Mouse (Mus musculus): ENCODE measurements around the gene Armc9. TPM values are rescaled to one million over a fixed set of nuclear protein-coding genes. Genes with fewer than 3 reads are reported as not detected.

Armc9 gene
- polyA plus RNA-seq, 1 experiment: 24.9 TPM

- 86% methylated on average over 3 of the region's 3 CpGs for WGBS
- Histone ChIP-seq H3K4me1 (ENCODE audit: control insufficient read depth, insufficient read depth, low read length) (no peaks in the 10 kb centered on the region), H3K27ac (ENCODE audit: insufficient read depth, low read length) (no peak overlapping the region), H3K4me3 (replicated peaks; ENCODE audit: insufficient read depth, low read depth, low read length) (no peak overlapping the region), H3K27me3 (ENCODE audit: control insufficient read depth, insufficient read depth, low read length) (no peaks in the 10 kb centered on the region)
- DNase-seq: no peak
- TF ChIP-seq POLR2A (IDR thresholded peaks at IDR 0.05; ENCODE audit: borderline replicate concordance, insufficient read depth, low read length): no peak
- no peak for TF ChIP-seq CTCF (IDR thresholded peaks at IDR 0.05; ENCODE audit: borderline replicate concordance, insufficient read depth, low read depth, low read length)
Observed at GRCm38 (mm10) chr1:86265060-86265459, 110.5 kb downstream of the Armc9 start.

- no peak overlapping the region for H3K4me3 ChIP-seq (replicated peaks; ENCODE audit: insufficient read depth, low read depth, low read length)
- 88% methylated on average over 9 of the region's 9 CpGs for WGBS
- TF ChIP-seq CTCF (IDR thresholded peaks at IDR 0.05; ENCODE audit: borderline replicate concordance, insufficient read depth, low read depth, low read length) (no peak), POLR2A (IDR thresholded peaks at IDR 0.05; ENCODE audit: borderline replicate concordance, insufficient read depth, low read length) (no peak)
- H3K27me3 ChIP-seq (ENCODE audit: control insufficient read depth, insufficient read depth, low read length): no peaks in the 10 kb centered on the region
- no peak for DNase-seq
- H3K27ac ChIP-seq (ENCODE audit: insufficient read depth, low read length): no peak overlapping the region
- no peaks in the 10 kb centered on the region for H3K4me1 ChIP-seq (ENCODE audit: control insufficient read depth, insufficient read depth, low read length)
Observed at GRCm38 (mm10) chr1:86268492-86269189, 114.1 kb downstream of the Armc9 start.

- Histone ChIP-seq H3K27me3 (ENCODE audit: control insufficient read depth, insufficient read depth, low read length) (no peaks in the 10 kb centered on the region), H3K4me1 (ENCODE audit: control insufficient read depth, insufficient read depth, low read length) (no peaks in the 10 kb centered on the region), H3K27ac (ENCODE audit: insufficient read depth, low read length) (no peak overlapping the region), H3K4me3 (replicated peaks; ENCODE audit: insufficient read depth, low read depth, low read length) (no peak overlapping the region)
- no peak for DNase-seq
- no peak for TF ChIP-seq POLR2A (IDR thresholded peaks at IDR 0.05; ENCODE audit: borderline replicate concordance, insufficient read depth, low read length)
- TF ChIP-seq CTCF (IDR thresholded peaks at IDR 0.05; ENCODE audit: borderline replicate concordance, insufficient read depth, low read depth, low read length): no peak
- 71% methylated on average over 4 of the region's 4 CpGs for WGBS
Observed at GRCm38 (mm10) chr1:86269190-86269508, 114.6 kb downstream of the Armc9 start.

- H3K4me1 ChIP-seq (ENCODE audit: control insufficient read depth, insufficient read depth, low read length): no peaks in the 10 kb centered on the region
- no peak for DNase-seq
- no peak overlapping the region for H3K4me3 ChIP-seq (replicated peaks; ENCODE audit: insufficient read depth, low read depth, low read length)
- WGBS: 86% methylated on average over 6 of the region's 6 CpGs
- TF ChIP-seq POLR2A (IDR thresholded peaks at IDR 0.05; ENCODE audit: borderline replicate concordance, insufficient read depth, low read length): no peak
- no peak for TF ChIP-seq CTCF (IDR thresholded peaks at IDR 0.05; ENCODE audit: borderline replicate concordance, insufficient read depth, low read depth, low read length)
- H3K27ac ChIP-seq (ENCODE audit: insufficient read depth, low read length): no peak overlapping the region
- no peaks in the 10 kb centered on the region for H3K27me3 ChIP-seq (ENCODE audit: control insufficient read depth, insufficient read depth, low read length)
Observed at GRCm38 (mm10) chr1:86271707-86272106, 117.1 kb downstream of the Armc9 start.

GRCm38 (mm10) chr1:86277055-86277454 lies 122.5 kb downstream of the Armc9 start:
- no peak overlapping the region for H3K27ac ChIP-seq (ENCODE audit: insufficient read depth, low read length)
- H3K27me3 ChIP-seq (ENCODE audit: control insufficient read depth, insufficient read depth, low read length): no peaks in the 10 kb centered on the region
- WGBS: 91% methylated on average over 5 of the region's 5 CpGs
- no peaks in the 10 kb centered on the region for H3K4me1 ChIP-seq (ENCODE audit: control insufficient read depth, insufficient read depth, low read length)
- no peak for DNase-seq
- TF ChIP-seq CTCF (IDR thresholded peaks at IDR 0.05; ENCODE audit: borderline replicate concordance, insufficient read depth, low read depth, low read length) (no peak), POLR2A (IDR thresholded peaks at IDR 0.05; ENCODE audit: borderline replicate concordance, insufficient read depth, low read length) (no peak)
- H3K4me3 ChIP-seq (replicated peaks; ENCODE audit: insufficient read depth, low read depth, low read length): no peak overlapping the region

GRCm38 (mm10) chr1:86281781-86282536 lies 127.4 kb downstream of the Armc9 start:
- Histone ChIP-seq H3K4me1 (ENCODE audit: control insufficient read depth, insufficient read depth, low read length) (no peaks in the 10 kb centered on the region), H3K4me3 (replicated peaks; ENCODE audit: insufficient read depth, low read depth, low read length) (no peak overlapping the region), H3K27me3 (ENCODE audit: control insufficient read depth, insufficient read depth, low read length) (no peaks in the 10 kb centered on the region), H3K27ac (ENCODE audit: insufficient read depth, low read length) (no peak overlapping the region)
- TF ChIP-seq POLR2A (IDR thresholded peaks at IDR 0.05; ENCODE audit: borderline replicate concordance, insufficient read depth, low read length) (no peak), CTCF (IDR thresholded peaks at IDR 0.05; ENCODE audit: borderline replicate concordance, insufficient read depth, low read depth, low read length) (no peak)
- no peak for DNase-seq
- 83% methylated on average over 11 of the region's 11 CpGs for WGBS

- H3K4me3 ChIP-seq (replicated peaks; ENCODE audit: insufficient read depth, low read depth, low read length): no peak overlapping the region
- no peaks in the 10 kb centered on the region for H3K4me1 ChIP-seq (ENCODE audit: control insufficient read depth, insufficient read depth, low read length)
- no peak for DNase-seq
- H3K27ac ChIP-seq (ENCODE audit: insufficient read depth, low read length): no peak overlapping the region
- WGBS: 93% methylated on average over 5 of the region's 5 CpGs
- no peak for TF ChIP-seq CTCF (IDR thresholded peaks at IDR 0.05; ENCODE audit: borderline replicate concordance, insufficient read depth, low read depth, low read length)
- TF ChIP-seq POLR2A (IDR thresholded peaks at IDR 0.05; ENCODE audit: borderline replicate concordance, insufficient read depth, low read length): no peak
- H3K27me3 ChIP-seq (ENCODE audit: control insufficient read depth, insufficient read depth, low read length): no peaks in the 10 kb centered on the region; the same call in 1 of the 2 replicates
Observed at GRCm38 (mm10) chr1:86284101-86284500, 129.5 kb downstream of the Armc9 start.

GRCm38 (mm10) chr1:86285295-86285694 lies 130.7 kb downstream of the Armc9 start:
- TF ChIP-seq CTCF (IDR thresholded peaks at IDR 0.05; ENCODE audit: borderline replicate concordance, insufficient read depth, low read depth, low read length) (no peak), POLR2A (IDR thresholded peaks at IDR 0.05; ENCODE audit: borderline replicate concordance, insufficient read depth, low read length) (no peak)
- no peak overlapping the region for H3K4me3 ChIP-seq (replicated peaks; ENCODE audit: insufficient read depth, low read depth, low read length)
- WGBS: 66% methylated on average over 6 of the region's 6 CpGs
- H3K4me1 ChIP-seq (ENCODE audit: control insufficient read depth, insufficient read depth, low read length): no peaks in the 10 kb centered on the region
- H3K27me3 ChIP-seq (ENCODE audit: control insufficient read depth, insufficient read depth, low read length): no peaks in the 10 kb centered on the region; the same call in 1 of the 2 replicates
- H3K27ac ChIP-seq (ENCODE audit: insufficient read depth, low read length): no peak overlapping the region
- no peak for DNase-seq

Data from cerebellum, adult 2 months (tissue).